Mouse (Mus musculus) forebrain, postnatal 0 days (tissue): ENCODE measurements at regions not wholly inside any gene's neighbourhood (a gene's known extent, or its start where the extent isn't known, plus 50 kb on each side); places are given as distances from the start of the nearest gene placed in this dataset.

ENCODE experiments used
- ATAC-seq: fragments of 200-750 bp; cut with Nextera tagmentation; 2 replicates; pipeline ENCODE4 v1.8.0; 2017; ENCODE audit warnings: mild to moderate bottlenecking, moderate library complexity
- DNase-seq: peaks from one replicate; pipeline ENCODE4 v3.0.0-alpha.2; 2015
- H3K27ac ChIP-seq: fragments of 300-500 bp; sonication (generic); 2 replicates; pipeline ENCODE4 v1.5.1; 2014; ENCODE audit warnings: low read depth, mild to moderate bottlenecking, antibody characterized with exemption, low read length, moderate library complexity, mixed read lengths
- H3K27me3 ChIP-seq: fragments of 300-500 bp; sonication (generic); 2 replicates; pipeline ENCODE4 v1.6.1; 2014; ENCODE audit warnings: mild to moderate bottlenecking, low read length, mixed read lengths; ENCODE audit not compliant: insufficient read depth
- H3K36me3 ChIP-seq: fragments of 300-500 bp; sonication (generic); 2 replicates; pipeline ENCODE4 v1.6.1; 2014; ENCODE audit warnings: mild to moderate bottlenecking, moderate library complexity; ENCODE audit not compliant: insufficient read depth
- H3K4me1 ChIP-seq: fragments of 300-500 bp; sonication (generic); 2 replicates; pipeline ENCODE4 v1.6.1; 2014; ENCODE audit warnings: antibody characterized with exemption; ENCODE audit not compliant: insufficient read depth
- H3K4me2 ChIP-seq: fragments of 300-500 bp; sonication (generic); 2 replicates; pipeline ENCODE4 v1.6.1; 2014; ENCODE audit warnings: low read depth, mild to moderate bottlenecking, moderate library complexity
- H3K4me3 ChIP-seq: fragments of 300-500 bp; sonication (generic); 2 replicates; pipeline ENCODE4 v1.5.1; 2014; ENCODE audit warnings: low read depth, low read length, mixed read lengths
- H3K9ac ChIP-seq: fragments of 300-500 bp; sonication (generic); 2 replicates; pipeline ENCODE4 v1.6.1; 2014; ENCODE audit warnings: mild to moderate bottlenecking
- H3K9me3 ChIP-seq: fragments of 300-500 bp; sonication (generic); 2 replicates; pipeline ENCODE4 v1.6.1; 2016; ENCODE audit warnings: low read length
- CTCF ChIP-seq: sonication (generic); IDR thresholded peaks from 2 replicates; pipeline ENCODE4 v1.5.1; 2016; ENCODE audit warnings: antibody characterized with exemption, control low read depth, low read depth
- WGBS: fragments of 180-500 bp; shearing (Covaris S2); extraction: QIAGEN DNeasy Blood & Tissue Kit; methylation state at CpG from one replicate; pipeline ENCODE4 v1.1.7; 2014; 5-methylcytosine and 5-hydroxymethylcytosine counted together

DNA sequence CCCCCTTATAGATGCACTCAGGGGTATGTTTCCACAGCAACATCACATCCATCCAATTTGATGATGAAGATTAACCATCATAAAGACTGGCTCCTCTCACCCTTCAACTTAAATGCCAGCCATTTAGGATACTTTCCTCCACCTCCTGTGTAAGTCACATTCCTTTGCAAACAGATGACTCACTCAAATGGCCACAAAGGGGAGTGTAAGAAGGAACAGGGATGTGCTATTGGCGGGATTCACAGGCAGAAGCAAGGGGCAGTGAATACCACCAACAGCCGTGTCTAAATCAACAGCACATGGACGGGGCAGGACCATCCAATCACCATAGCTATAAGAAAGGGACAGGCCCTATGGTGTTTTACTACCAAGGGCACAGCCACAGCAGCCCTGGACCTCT lies 50.9 kb upstream of the Cdon start:
- no peaks in the 10 kb centered on the region for H3K4me1 ChIP-seq
- H3K4me3 ChIP-seq = no peak overlapping the region
- no peak for TF ChIP-seq CTCF
- H3K9ac ChIP-seq = no peak overlapping the region
- H3K4me2 ChIP-seq = no peak overlapping the region
- no peaks in the 10 kb centered on the region for H3K36me3 ChIP-seq
- H3K27ac ChIP-seq = no peak overlapping the region
- no peaks in the 10 kb centered on the region for H3K27me3 ChIP-seq
- 89% methylated on average over 3 of the region's 3 CpGs for WGBS
- no peaks in the 10 kb centered on the region for H3K9me3 ChIP-seq
- DNase-seq (no peak), ATAC-seq (no peak)

DNA sequence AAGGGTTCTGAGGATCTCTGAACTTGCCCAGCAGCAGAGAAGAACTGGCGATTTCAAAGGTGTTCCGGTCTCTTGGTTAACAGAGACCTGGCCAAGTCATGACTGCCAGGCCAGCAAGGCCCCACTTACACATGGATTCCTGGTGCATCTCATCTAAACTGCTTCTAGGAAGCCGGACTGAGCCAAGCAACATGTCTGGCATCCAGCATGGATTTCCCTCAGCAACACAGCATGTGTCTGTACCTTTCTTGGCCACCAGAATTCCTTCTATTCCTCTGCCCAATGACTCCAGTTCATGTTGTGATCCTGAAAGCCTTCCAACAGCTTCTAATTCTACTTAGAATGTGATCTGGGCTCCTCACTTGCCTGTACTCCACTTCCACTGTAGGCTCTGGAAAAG lies 50.0 kb upstream of the Cdon start:
- no peak for TF ChIP-seq CTCF
- Histone ChIP-seq H3K4me2 (no peak overlapping the region), H3K9me3 (no peaks in the 10 kb centered on the region), H3K9ac (no peak overlapping the region), H3K27ac (no peak overlapping the region), H3K4me3 (no peak overlapping the region), H3K36me3 (no peaks in the 10 kb centered on the region), H3K27me3 (no peaks in the 10 kb centered on the region), H3K4me1 (no peaks in the 10 kb centered on the region)
- ATAC-seq (no peak), DNase-seq (no peak)
- 69% methylated on average over 3 of the region's 3 CpGs for WGBS
